Mouse (Mus musculus) cerebellum, adult 2 months (tissue): ENCODE results near the gene Igfbp4.

Experiments used
- CTCF ChIP-seq: fragments of 200-500 bp; IDR thresholded peaks from 2 replicates; pipeline ENCODE4 v1.5.1; 2011; ENCODE audit warnings: low read depth, mild to moderate bottlenecking, control low read depth, low read length, moderate library complexity, borderline replicate concordance; ENCODE audit not compliant: insufficient read depth
- POLR2A ChIP-seq: fragments of 200-500 bp; IDR thresholded peaks from 2 replicates; pipeline ENCODE4 v1.6.1; 2011; ENCODE audit warnings: low read length, control low read depth, borderline replicate concordance; ENCODE audit not compliant: insufficient read depth

DNA sequence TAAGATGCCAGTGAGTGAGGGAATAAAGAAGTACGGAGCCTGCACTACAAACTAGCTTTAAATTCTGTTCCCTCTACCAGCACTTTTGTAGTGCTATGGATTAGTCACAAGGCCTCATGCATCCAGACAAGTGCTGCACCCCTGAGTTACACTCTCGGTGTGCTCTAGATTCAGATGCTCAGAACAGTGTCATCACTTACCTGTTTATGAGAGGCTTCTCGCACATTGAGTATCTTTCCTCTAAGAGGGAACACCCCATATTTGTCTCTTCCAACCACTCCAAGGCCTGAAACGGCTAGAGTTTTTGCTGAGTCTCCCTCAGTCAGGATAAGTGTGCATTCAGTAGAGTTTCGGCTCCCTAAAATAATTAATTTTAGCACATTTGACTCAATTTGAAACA, 30.3 kb upstream of the Igfbp4 start:
- TF ChIP-seq CTCF (no peak), POLR2A (no peak)
